12 mouse cellular contexts compared by ENCODE assay signal in genomic region chr4:135547551-135547950, GRCm38 (mm10). TPM values are rescaled to one million over a fixed set of nuclear protein-coding genes. Genes with fewer than 3 reads are reported as not detected.
DNase-seq lines count a peak whose midpoint lies in the region; ATAC-seq and TF ChIP-seq lines count a peak whose summit lies in the region.
"Had no signal": no experiment of that assay in that cellular context is flagged by ENCODE, and none has a peak within 500 bp of the region (broad histone marks: within the 10 kb centered on the region; RNA-seq: fewer than 3 reads in every experiment).

No protein-coding gene starts in this region.

- no peaks in the 10 kb centered on the region for H3K9me3 ChIP-seq in heart, embryonic 15.5 days (replicated peaks)
- H3K9me3 ChIP-seq in kidney, postnatal 0 days (replicated peaks; ENCODE audit: low read length): no peaks in the 10 kb centered on the region

- peak overlapping the region; percentile 49 for H3K27ac ChIP-seq in heart, embryonic 15.5 days
- 0 out of 2 replicates have a peak overlapping the region, but pooled peaks have one; percentile 22 for H3K27ac ChIP-seq in kidney, postnatal 0 days

- 0 out of 2 replicates have a peak overlapping the region, but pooled peaks have one; percentile 16 for H3K9ac ChIP-seq in heart, embryonic 15.5 days
- no peak overlapping the region for H3K9ac ChIP-seq in kidney, postnatal 0 days (ENCODE audit: low read depth, low read length)

- 44% methylated on average over 14 of the region's 14 CpGs for WGBS in heart, embryonic 15.5 days
- 35% methylated on average over 14 of the region's 14 CpGs for WGBS in kidney, postnatal 0 days

- ATAC-seq in heart, embryonic 15.5 days (replicated peaks; ENCODE audit: insufficient number of reproducible peaks, insufficient read depth, low FRiP score, low read depth): no peak
- ATAC-seq in kidney, postnatal 0 days (replicated peaks; ENCODE audit: low FRiP score, low read depth): no peak; the same call in 1 of the 2 replicates
- ATAC-seq in erythroblast, adult 5-6 weeks (replicated peaks; ENCODE audit: low FRiP score, poor library complexity, severe bottlenecking): no peak
- no peak for ATAC-seq in megakaryocyte progenitor cell, adult 5-6 weeks (replicated peaks; ENCODE audit: poor library complexity)
- ATAC-seq: activated CD4-positive, CD25-positive, alpha-beta regulatory T cell, adult 4 months; forebrain, embryonic 16.5 days; midbrain, embryonic 16.5 days had no signal

- no peak overlapping the region for H3K4me2 ChIP-seq in heart, embryonic 15.5 days
- no peak overlapping the region for H3K4me2 ChIP-seq in kidney, postnatal 0 days (ENCODE audit: low read length)

- no peak overlapping the region for H3K4me3 ChIP-seq in heart, embryonic 15.5 days
- no peak overlapping the region for H3K4me3 ChIP-seq in kidney, postnatal 0 days (replicated peaks; ENCODE audit: low read depth, low read length)

- H3K36me3 ChIP-seq in heart, embryonic 15.5 days: no peaks in the 10 kb centered on the region
- no peaks in the 10 kb centered on the region for H3K36me3 ChIP-seq in kidney, postnatal 0 days (ENCODE audit: insufficient read depth, low read length)

- no peak for TF ChIP-seq CTCF in kidney, postnatal 0 days (IDR thresholded peaks at IDR 0.05; ENCODE audit: low read depth)

- peaks cover 62% of the 10 kb centered on the region for H3K4me1 ChIP-seq in heart, embryonic 15.5 days (replicated peaks)
- peaks cover 31% of the 10 kb centered on the region for H3K4me1 ChIP-seq in kidney, postnatal 0 days (replicated peaks; ENCODE audit: insufficient read depth, low read length)

- H3K27me3 ChIP-seq in heart, embryonic 15.5 days: no peaks in the 10 kb centered on the region
- no peaks in the 10 kb centered on the region for H3K27me3 ChIP-seq in kidney, postnatal 0 days (ENCODE audit: insufficient read depth, low read length)

- DNase-seq in heart, adult 9 months (ENCODE audit: low spot score in 2 of 2): no peak
- DNase-seq in adrenal gland, postnatal 25 days: peak; percentile 28
- DNase-seq in kidney, postnatal 0 days (ENCODE audit: low spot score): no peak
- DNase-seq in lung, postnatal 10 days: peak; percentile 36
- DNase-seq in layer of hippocampus, adult 8-10 months (ENCODE audit: low spot score in 2 of 2): no peak
- DNase-seq: thymus, adult 18-20 months had no signal

RNA-seq across cellular contexts. Expression of gene Grhl3, which starts 25.9 kb away (rescaled TPM):
- polyA plus RNA-seq in heart, embryonic 15.5 days (2015; fragmentation: Nextera tagmentation; extraction: Ambion mirVana): 5.4 and 5.9 TPM in 2 replicates
- total RNA-seq in adrenal gland, postnatal 25 days (2021): not detected in 2 replicates
- 3.6 and 4.6 TPM in 2 replicates for polyA plus RNA-seq in kidney, postnatal 0 days (2015; fragmentation: Nextera tagmentation; extraction: Ambion mirVana)
- 1 to 10 TPM in 3 of 4 experiments, under 1 TPM in 1; 0.52 to 1.3 (median 1.2) TPM for total RNA-seq in layer of hippocampus, adult 8-10 months (2022)
- total RNA-seq in erythroblast, adult 5-6 weeks (2015; ENCODE audit: low replicate concordance): not detected in 2 replicates
- not detected in 2 replicates for total RNA-seq in erythroblast, adult 5-6 weeks (2017; ENCODE audit: low replicate concordance)
- total RNA-seq in megakaryocyte progenitor cell, adult 5-6 weeks (2015): not detected in 2 replicates
- not detected in 2 replicates for total RNA-seq in megakaryocyte progenitor cell, adult 5-6 weeks (2017)
- polyA plus RNA-seq: activated CD4-positive, CD25-positive, alpha-beta regulatory T cell, adult 4 months had no signal

RNA-seq across cellular contexts. Expression of gene Nipal3, which starts 52.7 kb away (rescaled TPM):
- polyA plus RNA-seq in heart, embryonic 15.5 days (2015; fragmentation: Nextera tagmentation; extraction: Ambion mirVana): 4.1 and 5.2 TPM in 2 replicates
- 12.7 and 26.6 TPM in 2 replicates for total RNA-seq in adrenal gland, postnatal 25 days (2021)
- 6.3 and 6.8 TPM in 2 replicates for polyA plus RNA-seq in kidney, postnatal 0 days (2015; fragmentation: Nextera tagmentation; extraction: Ambion mirVana)
- total RNA-seq in layer of hippocampus, adult 8-10 months (2022): 10 to 100 TPM; 83.3 to 97.8 (median 90.0) TPM
- 33.9 and 40.3 TPM in 2 replicates for total RNA-seq in erythroblast, adult 5-6 weeks (2015; ENCODE audit: low replicate concordance)
- total RNA-seq in erythroblast, adult 5-6 weeks (2017; ENCODE audit: low replicate concordance): 64.3 and 130 TPM in 2 replicates
- 4.1 and 6.6 TPM in 2 replicates for total RNA-seq in megakaryocyte progenitor cell, adult 5-6 weeks (2015)
- total RNA-seq in megakaryocyte progenitor cell, adult 5-6 weeks (2017): 18.8 and 23.3 TPM in 2 replicates

RNA-seq across cellular contexts. Expression of gene Stpg1, which starts 53.0 kb away (rescaled TPM):
- 0.34 and 0.43 TPM in 2 replicates for polyA plus RNA-seq in heart, embryonic 15.5 days (2015; fragmentation: Nextera tagmentation; extraction: Ambion mirVana)
- 0.91 TPM in 1 of 2 replicates, not detected in the other for total RNA-seq in adrenal gland, postnatal 25 days (2021)
- 0.42 and 0.52 TPM in 2 replicates for polyA plus RNA-seq in kidney, postnatal 0 days (2015; fragmentation: Nextera tagmentation; extraction: Ambion mirVana)
- 1 to 10 TPM in 3 of 4 experiments, under 1 TPM in 1; 0.89 to 2.2 (median 1.5) TPM for total RNA-seq in layer of hippocampus, adult 8-10 months (2022)
- total RNA-seq in erythroblast, adult 5-6 weeks (2015; ENCODE audit: low replicate concordance): not detected in 2 replicates
- not detected in 2 replicates for total RNA-seq in erythroblast, adult 5-6 weeks (2017; ENCODE audit: low replicate concordance)
- total RNA-seq in megakaryocyte progenitor cell, adult 5-6 weeks (2015): 0.12 TPM in 1 of 2 replicates, not detected in the other
- total RNA-seq in megakaryocyte progenitor cell, adult 5-6 weeks (2017): not detected in 2 replicates
- polyA plus RNA-seq: forebrain, embryonic 16.5 days had no signal

Comparison
In these comparisons a context has a peak if more than half of its experiments do, and no peak if none do; other contexts are left out.
1. DNase-seq: peak in adrenal gland, postnatal 25 days (single experiment) and lung, postnatal 10 days (single experiment); none in heart, adult 9 months (0 of 2), kidney, postnatal 0 days (single experiment) and layer of hippocampus, adult 8-10 months (0 of 2).